Comparison of ENCODE assay signal across 19 mouse cellular contexts in the genomic region with DNA sequence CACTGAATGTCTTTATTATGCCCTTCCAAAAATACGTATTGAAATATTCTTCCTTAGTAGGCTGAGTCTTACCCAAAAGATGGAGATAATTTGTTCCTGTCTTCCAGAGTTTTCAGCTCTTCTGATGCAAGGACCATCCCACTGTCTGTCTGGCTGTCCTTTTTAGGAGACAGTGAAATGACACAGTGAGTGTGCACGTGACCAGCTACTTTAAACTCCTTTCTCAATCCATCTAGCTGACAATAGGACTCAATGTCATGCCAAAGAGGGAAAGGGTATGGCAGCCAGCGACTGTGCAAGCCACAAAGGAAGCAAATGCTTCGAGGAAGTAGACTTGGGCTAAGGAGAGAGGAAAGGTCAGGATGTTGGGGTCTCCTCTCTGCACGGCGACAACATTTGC. TPM values are rescaled to one million over a fixed set of nuclear protein-coding genes. Genes with fewer than 3 reads are reported as not detected.
"Had no signal": no experiment of that assay in that cellular context is flagged by ENCODE, and none has a peak within 500 bp of the region (broad histone marks: within the 10 kb centered on the region; RNA-seq: fewer than 3 reads in every experiment).

No protein-coding gene starts in this region.

- H3K27ac ChIP-seq: midbrain, embryonic 10.5 days; midbrain, embryonic 13.5 days; midbrain, embryonic 15.5 days; neural tube, embryonic 13.5 days; neural tube, embryonic 15.5 days had no signal

- H3K4me3 ChIP-seq: midbrain, embryonic 10.5 days; midbrain, embryonic 13.5 days; midbrain, embryonic 15.5 days; myocyte; neural tube, embryonic 13.5 days; neural tube, embryonic 15.5 days had no signal

- H3K4me2 ChIP-seq: lung, embryonic 14.5 days; midbrain, embryonic 13.5 days; midbrain, embryonic 15.5 days; neural tube, embryonic 13.5 days; neural tube, embryonic 15.5 days had no signal

- DNase-seq: lung, adult 18-20 months; lung, embryonic 14.5 days; lung, postnatal 14 days; lung, postnatal 4 days; retina, postnatal 1 day; right cerebral cortex, adult 18-20 months; right cerebral cortex, postnatal 25 days; right cerebral cortex, postnatal 4 days; spleen, adult 18-20 months; thymus, adult 18-20 months; thymus, postnatal 14 days; thymus, postnatal 36 days had no signal

- H3K9ac ChIP-seq: lung, embryonic 14.5 days; midbrain, embryonic 13.5 days; midbrain, embryonic 15.5 days; neural tube, embryonic 13.5 days; neural tube, embryonic 15.5 days had no signal

- H3K27me3 ChIP-seq: midbrain, embryonic 15.5 days; neural tube, embryonic 13.5 days; neural tube, embryonic 15.5 days had no signal

- H3K36me3 ChIP-seq: midbrain, embryonic 10.5 days; midbrain, embryonic 13.5 days; midbrain, embryonic 15.5 days; neural tube, embryonic 13.5 days; neural tube, embryonic 15.5 days had no signal

- ATAC-seq: lung, postnatal 0 days; midbrain, embryonic 13.5 days; midbrain, embryonic 15.5 days had no signal

- H3K9me3 ChIP-seq: midbrain, embryonic 10.5 days; midbrain, embryonic 13.5 days; midbrain, embryonic 15.5 days; neural tube, embryonic 13.5 days; neural tube, embryonic 15.5 days had no signal

- H3K4me1 ChIP-seq: midbrain, embryonic 15.5 days; neural tube, embryonic 15.5 days had no signal

RNA-seq across cellular contexts. Expression of a gene that starts 42.0 kb away (rescaled TPM):
- polyA plus RNA-seq: myocyte had no signal
